Mouse (Mus musculus): ENCODE measurements around the gene Kif14.

DNA sequence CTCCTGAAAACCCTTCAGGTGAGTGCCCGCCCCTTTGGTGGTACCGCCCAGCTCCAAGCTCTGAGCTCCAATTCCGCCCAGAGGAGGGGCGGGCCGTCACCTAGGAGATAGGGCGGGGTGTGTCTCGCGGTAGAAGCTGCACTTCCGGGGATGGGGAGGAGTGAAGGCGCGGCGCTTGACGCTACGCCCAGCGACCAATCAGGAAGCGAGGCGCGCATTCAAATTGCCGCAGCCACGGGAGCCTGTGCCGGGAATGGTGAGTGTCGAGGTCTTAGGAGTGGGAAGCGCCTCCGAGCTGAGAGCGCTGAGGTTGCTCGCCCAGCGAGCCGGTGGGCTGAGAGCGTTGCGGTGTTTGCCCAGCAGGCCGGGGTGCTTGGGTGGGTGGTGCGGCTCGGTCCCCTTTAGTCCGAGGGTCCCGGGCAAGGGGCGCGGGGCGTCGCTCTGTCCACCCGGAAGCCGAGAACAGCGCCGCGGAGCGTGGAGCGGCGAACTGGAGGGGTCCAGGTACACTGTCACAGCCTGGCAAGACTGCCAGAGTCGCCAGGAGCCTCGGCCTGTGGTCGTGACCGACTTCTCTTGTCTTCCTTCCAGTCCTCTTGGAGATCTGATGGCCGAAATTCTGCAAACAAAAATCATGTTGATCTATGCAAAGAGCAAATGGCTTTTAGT lies at the start of gene Kif14:
- no peak for TF ChIP-seq TAL1 (IDR thresholded peaks at IDR 0.05; ENCODE audit: low read length)
- no peak for TF ChIP-seq GATA1 (IDR thresholded peaks at IDR 0.05; ENCODE audit: low read length)
